Mouse (Mus musculus): ENCODE results near the gene Slc41a1. TPM values are rescaled to one million over a fixed set of nuclear protein-coding genes. Genes with fewer than 3 reads are reported as not detected.
"Not testable (repeated sequence)": the region's sequence is repeated elsewhere in the genome, so short reads cannot be mapped to it uniquely, and the experiment has no call there.

The Slc41a1 gene
- polyA plus RNA-seq, 1 experiment from 2014 or later: 11.2 TPM

DNA sequence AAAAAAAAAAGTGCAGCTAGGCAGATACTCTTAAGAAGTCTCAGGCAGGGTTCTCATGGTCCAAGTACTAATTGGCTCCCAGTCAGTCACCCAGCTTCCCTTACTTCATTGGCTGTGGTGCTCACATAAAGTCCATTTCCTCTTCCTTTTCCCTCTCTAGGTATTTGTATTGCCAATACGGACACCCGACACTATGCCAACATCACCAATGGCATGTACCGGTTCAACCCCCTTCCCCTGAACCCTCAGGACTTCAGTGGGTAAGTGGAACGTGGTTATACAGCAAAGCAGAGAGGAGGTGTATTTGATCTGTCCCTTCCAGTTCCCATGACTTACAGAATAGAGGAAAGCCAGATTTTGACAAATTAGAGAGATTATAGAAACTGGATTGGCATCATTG lies 13.6 kb upstream of the Slc41a1 start:
- WGBS: 89% methylated on average over 4 of the region's 4 CpGs
- Histone ChIP-seq H3K36me3 (replicated peaks) (no peaks in the 10 kb centered on the region), H3K4me1 (no peaks in the 10 kb centered on the region), H3K27ac (no peak overlapping the region), H3K9me3 (no peaks in the 10 kb centered on the region), H3K27me3 (ENCODE audit: poor library complexity, severe bottlenecking) (no peaks in the 10 kb centered on the region), H3K4me3 (no peak overlapping the region)
- DNase-seq (ENCODE audit: extremely low spot score, low spot score): no peak

DNA sequence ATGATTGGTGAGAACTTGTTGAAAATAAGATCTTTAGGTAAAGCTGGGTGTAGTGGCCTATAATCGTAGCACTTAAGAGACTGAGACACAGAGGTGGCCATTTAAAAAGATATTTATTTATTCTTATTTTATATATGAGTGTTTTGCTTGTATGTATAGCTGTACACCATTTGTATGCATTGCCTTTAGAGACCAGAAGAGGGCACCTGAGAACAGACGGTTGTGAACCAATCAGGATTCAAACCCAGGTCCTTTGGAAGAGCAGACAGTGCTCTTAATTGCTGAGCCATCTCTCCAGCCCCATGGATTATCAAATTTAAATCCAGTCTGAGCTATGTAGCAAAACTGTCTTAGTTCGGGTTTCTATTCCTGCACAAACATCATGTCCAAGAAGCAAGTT lies 13.1 kb upstream of the Slc41a1 start:
- no peaks in the 10 kb centered on the region for H3K36me3 ChIP-seq (replicated peaks)
- no peak overlapping the region for H3K4me3 ChIP-seq
- H3K27me3 ChIP-seq (ENCODE audit: poor library complexity, severe bottlenecking): no peaks in the 10 kb centered on the region
- H3K27ac ChIP-seq: no peak overlapping the region
- WGBS: 85% methylated on average over 3 of the region's 3 CpGs
- DNase-seq (ENCODE audit: extremely low spot score, low spot score): no peak
- H3K9me3 ChIP-seq: 0 out of 2 replicates have a peak, but pooled peaks cover under 1% of the 10 kb centered on the region
- no peaks in the 10 kb centered on the region for H3K4me1 ChIP-seq

DNA sequence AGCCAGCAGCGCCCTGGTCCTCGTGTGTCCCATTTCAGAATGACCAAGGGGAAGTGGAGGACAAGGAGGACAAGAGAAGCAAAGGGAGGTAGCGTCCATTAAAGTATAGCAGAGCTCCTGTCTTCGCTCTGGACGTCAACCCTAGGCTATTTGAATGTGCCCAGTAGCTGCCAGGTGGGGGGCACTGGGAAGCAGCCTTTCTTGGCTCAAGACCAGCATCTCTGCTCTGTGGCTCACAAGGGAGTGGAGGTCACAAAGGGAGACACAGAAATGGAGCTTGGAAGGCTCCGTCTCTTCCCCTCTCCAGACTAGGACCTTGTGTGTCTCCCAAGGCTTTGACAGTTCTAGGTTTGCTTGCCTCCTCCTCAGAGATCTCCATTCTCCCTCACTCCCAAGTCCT lies 10.4 kb upstream of the Slc41a1 start:
- Histone ChIP-seq H3K4me1 (no peaks in the 10 kb centered on the region), H3K27ac (no peak overlapping the region), H3K4me3 (no peak overlapping the region), H3K9me3 (0 out of 2 replicates have a peak, but pooled peaks cover 6% of the 10 kb centered on the region), H3K36me3 (replicated peaks) (no peaks in the 10 kb centered on the region), H3K27me3 (ENCODE audit: poor library complexity, severe bottlenecking) (no peaks in the 10 kb centered on the region)
- 86% methylated on average over 6 of the region's 6 CpGs for WGBS
- DNase-seq (ENCODE audit: extremely low spot score, low spot score): no peak

DNA sequence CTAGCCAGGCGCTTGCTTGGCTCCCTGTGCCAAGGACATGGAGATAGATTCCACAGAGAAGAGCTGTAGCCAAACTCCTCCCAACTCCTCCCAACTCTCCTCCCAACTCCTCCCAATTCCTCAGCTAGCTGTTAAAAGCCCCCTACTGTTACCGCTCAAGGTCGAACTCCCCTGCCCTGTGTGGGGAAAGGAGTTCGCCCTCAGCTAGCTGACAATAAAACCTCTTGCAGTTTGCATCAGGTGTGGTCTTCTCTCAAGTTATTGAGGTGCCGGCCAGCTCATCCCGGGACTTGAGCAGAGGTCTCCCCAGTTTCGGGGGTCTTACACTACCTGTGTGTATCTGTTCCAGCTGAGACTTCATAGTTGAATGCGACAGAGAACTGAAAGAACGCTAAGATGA lies 6.9 kb upstream of the Slc41a1 start:
- 81% methylated on average over 9 of the region's 9 CpGs for WGBS
- H3K9me3 ChIP-seq; H3K36me3 ChIP-seq (replicated peaks); DNase-seq (ENCODE audit: extremely low spot score, low spot score); H3K4me1 ChIP-seq; H3K4me3 ChIP-seq; H3K27me3 ChIP-seq (ENCODE audit: poor library complexity, severe bottlenecking); H3K27ac ChIP-seq: not testable (repeated sequence)

DNA sequence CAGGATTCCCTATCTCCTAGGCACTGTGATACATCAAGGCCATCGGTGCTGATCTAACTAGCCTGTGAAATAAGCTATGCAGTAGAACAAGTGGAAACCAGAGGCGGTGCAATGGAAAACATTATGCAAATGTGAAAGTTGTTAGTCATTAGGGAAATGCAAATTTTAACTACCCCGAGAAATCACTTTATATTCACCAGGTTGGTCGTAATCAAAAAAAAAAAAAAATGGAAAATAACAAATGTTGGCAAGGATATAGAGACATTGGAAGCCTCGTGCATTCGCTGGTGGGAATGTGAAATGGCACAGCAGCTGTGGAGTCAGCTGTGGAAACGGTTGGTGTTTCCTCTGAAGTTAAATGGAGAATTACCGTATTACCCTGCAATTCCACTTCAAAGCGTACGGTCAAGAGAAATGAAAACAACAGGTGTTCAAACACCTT lies 6.4 kb upstream of the Slc41a1 start:
- no peak overlapping the region for H3K4me3 ChIP-seq

DNA sequence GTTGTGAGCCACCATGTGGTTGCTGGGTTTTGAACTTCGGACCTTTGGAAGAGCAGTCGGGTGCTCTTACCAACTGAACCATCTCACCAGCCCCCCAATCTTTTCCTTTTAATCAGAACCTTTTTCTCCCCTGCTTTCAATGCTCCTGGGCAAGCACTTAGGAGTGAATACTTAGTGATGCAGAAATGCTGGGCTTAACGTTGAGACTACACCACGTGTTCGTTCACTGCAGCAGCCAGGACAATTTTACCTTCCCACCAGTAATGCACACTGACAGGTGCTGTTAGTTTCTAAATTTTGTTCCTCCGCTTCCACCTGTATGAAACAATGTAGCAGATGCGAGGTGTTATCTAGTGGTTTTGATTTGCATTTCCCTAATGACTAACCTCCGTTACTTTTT lies 5.0 kb upstream of the Slc41a1 start:
- Histone ChIP-seq H3K27ac (no peak overlapping the region), H3K4me1 (peaks cover 5% of the 10 kb centered on the region), H3K4me3 (no peak overlapping the region), H3K9me3 (0 out of 2 replicates have a peak, but pooled peaks cover 6% of the 10 kb centered on the region), H3K36me3 (replicated peaks) (no peaks in the 10 kb centered on the region), H3K27me3 (ENCODE audit: poor library complexity, severe bottlenecking) (peaks cover 7% of the 10 kb centered on the region)
- WGBS: 84% methylated on average over 8 of the region's 8 CpGs
- no peak for DNase-seq (ENCODE audit: extremely low spot score, low spot score)

More for the DNA sequence above, 6.4 kb upstream of the Slc41a1 start:
- H3K9me3 ChIP-seq: 0 out of 2 replicates have a peak, but pooled peaks cover 6% of the 10 kb centered on the region
- no peaks in the 10 kb centered on the region for H3K36me3 ChIP-seq (replicated peaks)
- H3K27me3 ChIP-seq (ENCODE audit: poor library complexity, severe bottlenecking): no peaks in the 10 kb centered on the region
- H3K4me1 ChIP-seq: no peaks in the 10 kb centered on the region
- 89% methylated on average over 10 of the region's 10 CpGs for WGBS
- H3K27ac ChIP-seq: no peak overlapping the region
- no peak for DNase-seq (ENCODE audit: extremely low spot score, low spot score)

DNA sequence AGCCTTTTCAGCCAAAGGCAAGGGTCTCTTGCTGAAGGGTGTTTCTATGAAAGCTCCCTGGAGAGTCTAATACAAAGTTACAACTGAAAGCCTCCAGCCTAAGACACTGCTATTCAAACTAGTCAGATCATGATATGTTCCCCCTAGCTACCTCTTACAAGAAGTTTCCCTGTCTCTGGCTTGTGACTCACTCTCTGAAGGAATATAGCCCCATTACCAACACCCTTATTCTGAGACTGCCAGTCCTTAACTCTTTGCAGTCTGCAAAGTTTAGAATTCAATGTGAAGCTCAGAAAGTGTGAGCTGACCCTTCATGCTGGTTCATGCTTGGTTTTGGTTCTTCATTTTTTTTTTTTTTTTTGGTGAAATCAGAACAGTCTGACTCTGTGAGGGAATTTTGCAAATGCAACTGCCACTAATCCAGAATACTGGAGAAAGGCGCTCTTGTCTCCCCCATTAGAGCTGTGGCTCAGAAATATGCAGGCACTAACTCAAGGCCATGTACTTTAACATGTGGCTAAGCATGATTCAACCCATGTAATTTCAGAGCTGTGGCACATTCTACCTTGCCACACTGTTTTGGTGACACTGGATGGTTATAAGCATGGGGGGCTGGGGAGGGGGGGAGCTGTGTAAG lies 4.3 kb upstream of the Slc41a1 start:
- H3K4me3 ChIP-seq: no peak overlapping the region
- no peak overlapping the region for H3K27ac ChIP-seq
- peaks cover 7% of the 10 kb centered on the region for H3K27me3 ChIP-seq (ENCODE audit: poor library complexity, severe bottlenecking)
- H3K36me3 ChIP-seq (replicated peaks): no peaks in the 10 kb centered on the region
- H3K4me1 ChIP-seq: peaks cover 8% of the 10 kb centered on the region
- H3K9me3 ChIP-seq: 0 out of 2 replicates have a peak, but pooled peaks cover 6% of the 10 kb centered on the region
- no peak for DNase-seq (ENCODE audit: extremely low spot score, low spot score)
- WGBS: 97% methylated on average over 1 of the region's 1 CpGs

DNA sequence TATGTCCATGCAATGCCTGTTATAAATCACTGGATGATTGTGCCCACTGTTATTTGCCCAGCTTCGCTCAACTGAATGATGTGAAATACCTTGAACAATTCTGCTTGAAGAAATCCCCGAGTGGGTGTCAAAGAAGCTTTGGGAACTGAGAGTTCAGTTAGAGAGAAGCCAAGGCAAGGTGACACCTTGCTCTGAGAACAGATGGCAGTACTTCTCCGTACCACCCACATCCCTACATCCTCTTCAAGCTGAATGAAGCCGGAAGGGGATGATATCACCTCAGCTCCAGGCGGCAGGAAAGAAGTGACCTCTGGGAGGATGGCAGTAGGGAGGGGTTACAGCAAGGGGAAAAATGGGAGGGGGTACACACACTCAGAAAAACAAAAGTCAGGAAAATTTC lies 3.7 kb upstream of the Slc41a1 start:
- peaks cover 7% of the 10 kb centered on the region for H3K27me3 ChIP-seq (ENCODE audit: poor library complexity, severe bottlenecking)
- no peaks in the 10 kb centered on the region for H3K36me3 ChIP-seq (replicated peaks)
- H3K9me3 ChIP-seq: 0 out of 2 replicates have a peak, but pooled peaks cover 6% of the 10 kb centered on the region
- DNase-seq (ENCODE audit: extremely low spot score, low spot score): no peak
- WGBS: 69% methylated on average over 5 of the region's 5 CpGs
- H3K4me3 ChIP-seq: no peak overlapping the region
- no peak overlapping the region for H3K27ac ChIP-seq
- H3K4me1 ChIP-seq: peaks cover 14% of the 10 kb centered on the region

DNA sequence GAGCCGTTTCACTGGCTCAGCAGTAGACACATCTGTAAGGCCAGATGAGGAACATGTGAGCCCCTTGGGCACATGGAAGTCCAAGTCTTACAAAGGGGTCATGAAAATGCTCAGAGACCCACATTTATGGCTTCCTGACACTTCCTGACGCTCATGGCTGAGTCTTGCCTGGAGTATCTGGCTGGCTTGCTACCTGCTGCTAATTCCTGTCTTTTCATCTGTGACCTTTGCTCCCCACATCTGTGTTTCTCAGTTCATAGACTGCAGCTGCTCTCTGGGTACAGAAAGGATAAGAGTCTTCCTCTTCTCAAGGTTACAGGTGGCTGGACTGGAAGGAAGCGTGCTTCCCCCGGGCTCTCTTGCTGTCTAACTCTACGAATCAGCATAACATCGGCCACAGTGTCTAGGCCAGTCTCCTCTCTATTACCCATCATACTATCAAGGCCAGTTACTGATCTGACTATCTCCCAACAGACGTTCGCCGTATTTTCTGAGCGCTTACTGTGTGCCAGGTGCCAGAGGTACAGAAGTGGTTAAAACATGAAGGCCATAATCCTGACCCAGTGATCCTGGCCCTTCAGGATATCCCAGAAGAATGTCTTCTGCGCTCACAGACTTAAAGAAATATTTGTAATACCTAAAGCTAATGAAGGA lies 2.6 kb upstream of the Slc41a1 start:
- no peaks in the 10 kb centered on the region for H3K36me3 ChIP-seq (replicated peaks)

DNA sequence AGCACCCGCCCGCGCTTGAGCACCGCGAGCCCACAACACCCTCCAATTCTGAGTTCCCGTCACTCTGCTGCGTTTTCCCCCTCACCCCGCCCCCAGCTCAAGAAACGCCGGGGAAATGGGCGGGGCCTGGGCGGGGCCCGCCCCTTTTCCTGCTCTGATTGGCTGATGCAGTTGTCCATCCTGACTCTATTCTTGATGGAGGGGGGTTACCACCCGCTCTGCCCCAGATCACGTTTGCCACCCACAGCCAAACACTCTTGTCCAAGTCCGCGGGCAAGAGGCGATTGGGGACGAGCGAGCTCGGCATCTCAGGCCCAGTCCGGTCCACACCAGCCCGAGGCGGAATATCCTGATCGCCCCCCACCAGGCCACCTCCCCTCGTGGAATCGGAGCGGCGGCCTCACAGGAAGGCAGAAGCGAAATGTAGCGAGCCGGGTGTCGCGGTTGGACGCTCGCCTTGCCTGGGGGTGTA lies 530 bp downstream of the Slc41a1 start:
- peak; percentile 95 for DNase-seq (ENCODE audit: extremely low spot score, low spot score)
- WGBS: under 1% methylated on average over 36 of the region's 36 CpGs
- Histone ChIP-seq H3K27ac (peak overlapping the region; percentile 93), H3K4me1 (peaks cover 53% of the 10 kb centered on the region), H3K9me3 (no peaks in the 10 kb centered on the region), H3K36me3 (replicated peaks) (peaks cover 30% of the 10 kb centered on the region), H3K4me3 (peak overlapping the region; percentile 87), H3K27me3 (ENCODE audit: poor library complexity, severe bottlenecking) (peaks cover 7% of the 10 kb centered on the region)

More for the DNA sequence above, 2.6 kb upstream of the Slc41a1 start:
- Histone ChIP-seq H3K27me3 (ENCODE audit: poor library complexity, severe bottlenecking) (peaks cover 7% of the 10 kb centered on the region), H3K4me1 (peaks cover 25% of the 10 kb centered on the region), H3K9me3 (0 out of 2 replicates have a peak, but pooled peaks cover under 1% of the 10 kb centered on the region), H3K27ac (no peak overlapping the region), H3K4me3 (no peak overlapping the region)
- no peak for DNase-seq (ENCODE audit: extremely low spot score, low spot score)
- 86% methylated on average over 11 of the region's 11 CpGs for WGBS

DNA sequence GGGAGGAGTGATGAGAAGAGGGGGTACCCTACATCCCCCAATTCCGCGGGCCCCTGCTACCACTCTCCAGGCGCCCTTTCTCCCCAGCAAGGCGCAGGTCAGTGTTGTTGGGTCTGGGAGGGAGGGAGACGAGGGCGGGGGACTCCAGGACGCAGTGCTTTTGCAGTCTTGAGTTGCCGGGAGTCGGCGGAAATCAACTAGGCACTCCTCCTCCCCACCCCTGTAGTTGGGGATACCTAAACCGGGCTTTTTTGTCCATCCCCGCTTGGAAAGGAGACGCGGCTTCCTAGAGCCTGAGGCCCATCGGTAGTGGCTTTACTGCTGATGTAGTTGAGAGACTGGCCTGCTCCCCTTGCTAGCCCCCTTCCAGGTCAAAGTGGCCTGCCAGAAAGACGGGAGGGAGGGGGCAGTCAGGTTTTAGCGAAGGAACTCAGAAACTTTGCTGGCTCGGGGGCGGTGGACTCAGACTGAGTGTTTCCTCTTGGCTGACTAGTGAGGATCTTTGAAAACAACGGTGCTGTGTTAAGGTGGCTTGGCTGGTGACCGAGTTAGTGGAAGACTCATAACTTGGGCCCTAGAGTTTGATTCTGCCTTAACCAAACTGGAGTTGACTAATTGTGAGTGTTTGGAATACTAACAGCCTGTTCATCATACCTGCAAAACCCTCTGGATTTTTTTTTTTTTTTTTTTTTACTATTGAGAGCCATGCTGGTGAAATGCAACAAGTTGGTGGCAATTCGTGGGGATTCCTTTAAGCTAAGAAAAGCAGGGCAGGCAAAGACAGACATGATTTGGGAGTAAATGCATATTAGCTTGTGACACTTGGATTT lies 1.2 kb downstream of the Slc41a1 start:
- Histone ChIP-seq H3K27me3 (ENCODE audit: poor library complexity, severe bottlenecking) (peaks cover 7% of the 10 kb centered on the region), H3K4me1 (peaks cover 55% of the 10 kb centered on the region), H3K36me3 (replicated peaks) (peaks cover 37% of the 10 kb centered on the region), H3K27ac (peak overlapping the region; percentile 93), H3K4me3 (peak overlapping the region; percentile 87), H3K9me3 (no peaks in the 10 kb centered on the region)
- DNase-seq (ENCODE audit: extremely low spot score, low spot score): no peak
- WGBS: 2% methylated on average over 19 of the region's 22 CpGs

DNA sequence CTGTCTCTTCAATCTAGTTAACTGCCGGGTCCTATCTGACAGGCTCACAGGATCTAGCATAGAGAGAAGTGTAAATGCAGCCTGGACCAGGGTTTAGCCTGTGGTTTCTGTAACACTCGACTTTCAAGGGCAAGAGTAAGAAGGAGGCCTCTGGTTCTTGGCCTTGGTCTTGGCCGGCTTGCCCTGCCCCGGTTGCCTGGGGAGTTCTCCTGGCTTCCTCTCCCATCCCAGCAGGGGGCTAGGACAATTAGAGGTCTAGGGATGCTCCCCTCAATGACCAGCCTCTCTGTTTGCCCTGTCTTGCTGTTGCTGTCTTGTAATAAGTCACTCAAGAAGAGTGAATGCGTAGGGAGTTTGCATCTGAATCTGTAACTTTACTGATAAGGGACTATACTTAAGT lies 2.0 kb downstream of the Slc41a1 start:
- no peak for DNase-seq (ENCODE audit: extremely low spot score, low spot score)
- WGBS: 53% methylated on average over 5 of the region's 5 CpGs
- H3K27me3 ChIP-seq (ENCODE audit: poor library complexity, severe bottlenecking): peaks cover 7% of the 10 kb centered on the region
- H3K27ac ChIP-seq: no peak overlapping the region
- H3K36me3 ChIP-seq (replicated peaks): peaks cover 44% of the 10 kb centered on the region
- no peaks in the 10 kb centered on the region for H3K9me3 ChIP-seq
- peaks cover 55% of the 10 kb centered on the region for H3K4me1 ChIP-seq
- peak overlapping the region; percentile 87 for H3K4me3 ChIP-seq

All from forebrain, embryonic 10.5 days (tissue).